Mouse (Mus musculus): Measurements from ENCODE around the gene Hmgcl. TPM values are rescaled to one million over a fixed set of nuclear protein-coding genes. Genes with fewer than 3 reads are reported as not detected.

The Hmgcl gene
- polyA plus RNA-seq, 1 experiment from 2014 or later, result 65.4 TPM

DNA sequence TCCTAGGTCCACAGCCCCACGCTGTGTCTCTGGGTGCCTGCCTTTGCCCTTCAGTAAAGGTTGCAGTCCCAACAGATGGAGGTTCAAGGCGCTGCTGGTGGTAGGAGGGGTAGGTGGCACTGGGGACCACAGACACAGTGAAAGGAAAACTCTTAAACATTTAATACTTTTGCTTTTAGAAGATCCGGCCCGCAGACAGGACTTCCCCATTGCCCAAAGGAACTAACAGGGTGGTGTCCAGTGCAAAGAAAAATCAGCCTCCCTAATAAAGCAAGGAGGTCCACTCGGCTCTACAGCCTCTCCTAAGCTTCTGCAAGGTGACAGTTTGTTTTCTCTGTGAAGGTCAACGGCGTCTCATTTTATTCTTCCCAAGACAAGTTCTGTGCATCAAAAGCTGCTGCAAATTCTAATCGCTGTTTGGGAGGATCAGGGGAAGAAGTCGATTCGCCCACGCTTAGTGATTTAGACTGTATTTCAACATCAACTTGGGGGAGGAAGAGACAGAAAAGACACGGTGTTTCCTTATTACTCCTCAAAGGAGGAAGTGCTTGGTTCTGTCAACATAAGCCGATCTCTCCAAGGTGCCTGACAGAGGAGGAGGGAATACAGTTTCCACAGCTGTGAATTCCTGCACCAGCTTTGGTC lies 27.5 kb upstream of the Hmgcl start:
- DNase-seq (ENCODE audit: extremely low spot score, low spot score), result no peak
- H3K27ac ChIP-seq, result no peak overlapping the region
- no peak overlapping the region for H3K4me3 ChIP-seq
- peaks cover 10% of the 10 kb centered on the region for H3K36me3 ChIP-seq (replicated peaks)
- 90% methylated on average over 13 of the region's 13 CpGs for WGBS
- no peaks in the 10 kb centered on the region for H3K27me3 ChIP-seq (ENCODE audit: poor library complexity, severe bottlenecking)
- no peaks in the 10 kb centered on the region for H3K9me3 ChIP-seq
- peaks cover 21% of the 10 kb centered on the region for H3K4me1 ChIP-seq

DNA sequence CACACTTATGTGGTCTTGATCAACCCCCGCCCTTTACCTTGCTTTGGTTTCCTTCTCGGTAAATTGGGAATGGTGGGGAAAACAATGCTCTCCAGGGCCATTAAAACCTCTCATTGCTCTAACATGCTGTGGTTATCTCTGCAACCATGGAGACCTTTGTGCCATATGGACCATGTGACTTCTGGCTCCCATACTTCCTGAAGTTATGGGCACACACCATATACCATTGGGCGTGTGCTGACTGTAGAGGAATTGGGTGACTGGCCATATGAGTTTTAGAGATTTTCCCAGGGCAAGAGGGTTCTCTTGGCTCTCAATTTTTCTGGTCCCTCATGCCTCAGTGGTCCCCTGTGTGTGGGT lies 27.0 kb upstream of the Hmgcl start:
- Histone ChIP-seq H3K36me3 (replicated peaks) (peaks cover 13% of the 10 kb centered on the region), H3K9me3 (no peaks in the 10 kb centered on the region), H3K27me3 (ENCODE audit: poor library complexity, severe bottlenecking) (no peaks in the 10 kb centered on the region), H3K4me1 (peaks cover 21% of the 10 kb centered on the region), H3K27ac (no peak overlapping the region), H3K4me3 (no peak overlapping the region)
- no peak for DNase-seq (ENCODE audit: extremely low spot score, low spot score)
- 98% methylated on average over 3 of the region's 3 CpGs for WGBS

- Histone ChIP-seq H3K36me3 (replicated peaks) (peaks cover 17% of the 10 kb centered on the region), H3K4me1 (peaks cover 21% of the 10 kb centered on the region), H3K4me3 (peak within 1 kb of the TSS; percentile 84), H3K9me3 (no peaks in the 10 kb centered on the region), H3K27ac (peak within 1 kb of the TSS; percentile 84), H3K27me3 (ENCODE audit: poor library complexity, severe bottlenecking) (no peaks in the 10 kb centered on the region)
- peak; percentile 97 for DNase-seq (ENCODE audit: extremely low spot score, low spot score)
- 3% methylated on average over 60 of the region's 60 CpGs for WGBS
Measured at GRCm38 (mm10) chr4:135920304-135921241, 25.7 kb upstream of the Hmgcl start, which contains the start of gene Fuca1. TSS of gene Fuca1 (plus strand) at chr4:135920735.

DNA sequence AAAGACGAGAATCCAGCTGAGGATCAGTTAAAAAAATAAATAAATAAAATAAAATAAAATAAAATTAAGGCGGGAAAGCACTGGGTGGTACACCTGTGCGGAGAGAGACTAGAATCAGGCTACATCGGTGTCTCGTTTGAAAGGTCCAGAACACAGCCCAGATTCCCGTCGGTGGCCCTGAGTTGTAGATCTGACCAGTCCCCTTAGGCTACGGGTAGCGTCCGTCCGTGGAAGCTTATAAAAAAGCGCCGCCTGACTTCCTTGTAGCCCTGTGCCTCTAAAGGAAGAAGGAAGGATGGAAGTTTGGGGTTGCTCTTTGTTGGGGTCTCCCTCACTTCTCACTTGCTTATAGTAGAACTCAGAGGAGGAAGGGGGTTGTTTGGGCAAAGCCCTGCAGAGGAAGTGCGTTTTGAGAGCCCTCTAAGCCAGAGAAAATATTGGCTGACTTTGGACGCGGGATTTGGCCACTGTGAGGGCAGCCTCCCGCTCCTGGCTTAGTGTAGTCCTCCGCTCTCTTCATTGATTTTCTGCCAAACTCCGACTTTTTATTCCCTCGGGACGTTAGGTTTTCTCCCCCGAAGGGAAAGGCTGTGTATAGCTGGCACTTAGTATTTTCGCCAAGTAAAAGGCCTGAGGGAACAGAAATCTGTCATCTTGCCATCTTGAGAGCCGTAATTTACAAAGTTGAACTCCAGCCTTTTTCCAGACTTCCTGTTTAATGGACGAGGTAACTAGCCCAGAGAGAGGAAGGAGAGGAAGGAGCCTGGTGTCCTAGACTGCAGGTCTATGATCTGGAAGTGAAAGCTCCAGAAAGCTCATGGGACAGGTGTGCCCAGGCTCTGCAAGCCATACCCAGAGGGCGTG lies 24.8 kb upstream of the Hmgcl start:
- whole genome bisulfite sequencing, result 14% methylated on average over 26 of the region's 26 CpGs
- H3K4me1 ChIP-seq, result peaks cover 21% of the 10 kb centered on the region
- peak overlapping the region; percentile 84 for H3K27ac ChIP-seq
- H3K4me3 ChIP-seq, result peak overlapping the region; percentile 84
- DNase-seq (ENCODE audit: extremely low spot score, low spot score), result peak; percentile 25
- no peaks in the 10 kb centered on the region for H3K9me3 ChIP-seq
- no peaks in the 10 kb centered on the region for H3K27me3 ChIP-seq (ENCODE audit: poor library complexity, severe bottlenecking)
- H3K36me3 ChIP-seq (replicated peaks), result peaks cover 26% of the 10 kb centered on the region

DNA sequence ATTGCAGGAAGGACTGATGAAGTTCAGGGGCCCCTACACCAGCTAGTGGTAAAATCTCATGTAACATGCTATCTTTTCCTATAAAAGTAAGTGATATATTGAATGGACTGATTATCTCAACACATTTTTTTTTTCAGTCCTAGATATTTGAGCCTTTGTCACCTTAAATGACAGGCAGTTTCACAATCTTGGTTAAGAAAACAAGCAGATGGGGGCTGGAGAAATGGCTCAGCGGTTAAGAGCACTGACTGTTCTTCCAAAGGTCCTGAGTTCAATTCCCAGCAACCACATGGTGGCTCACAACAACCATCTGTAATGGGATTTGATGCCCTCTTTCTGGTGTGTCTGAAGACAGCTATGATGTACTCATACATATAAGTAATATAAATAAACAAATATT lies 24.1 kb upstream of the Hmgcl start:
- whole genome bisulfite sequencing, result 96% methylated on average over 1 of the region's 1 CpGs
- H3K9me3 ChIP-seq, result no peaks in the 10 kb centered on the region
- no peaks in the 10 kb centered on the region for H3K27me3 ChIP-seq (ENCODE audit: poor library complexity, severe bottlenecking)
- H3K4me1 ChIP-seq, result peaks cover 19% of the 10 kb centered on the region
- no peak overlapping the region for H3K27ac ChIP-seq
- H3K36me3 ChIP-seq (replicated peaks), result peaks cover 31% of the 10 kb centered on the region
- no peak for DNase-seq (ENCODE audit: extremely low spot score, low spot score)
- H3K4me3 ChIP-seq, result peak overlapping the region; percentile 84

DNA sequence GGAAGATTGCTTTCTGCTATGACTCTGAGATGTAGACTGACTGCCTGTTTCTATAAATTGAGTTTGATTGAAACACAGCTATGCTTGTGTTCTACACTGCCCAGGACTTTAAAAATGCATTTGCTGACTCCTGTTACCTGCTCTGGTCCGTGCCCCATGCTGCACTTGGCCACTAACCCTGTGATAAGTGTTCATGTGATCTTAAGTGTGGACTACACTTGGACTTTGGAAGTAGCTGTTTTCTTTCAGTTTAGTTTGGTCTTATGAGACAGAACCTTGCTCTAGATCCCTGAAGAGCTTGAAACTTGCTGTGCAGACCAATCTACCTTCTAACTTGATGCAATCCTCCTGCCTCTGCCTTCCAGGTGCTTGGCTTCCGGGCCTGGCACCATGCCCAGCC lies 21.8 kb upstream of the Hmgcl start:
- H3K36me3 ChIP-seq (replicated peaks), result peaks cover 37% of the 10 kb centered on the region
- H3K27me3 ChIP-seq (ENCODE audit: poor library complexity, severe bottlenecking), result no peaks in the 10 kb centered on the region
- no peak overlapping the region for H3K4me3 ChIP-seq
- DNase-seq (ENCODE audit: extremely low spot score, low spot score), result no peak
- H3K4me1 ChIP-seq, result peaks cover 17% of the 10 kb centered on the region
- WGBS, result 89% methylated on average over 2 of the region's 2 CpGs
- H3K27ac ChIP-seq, result no peak overlapping the region
- H3K9me3 ChIP-seq, result no peaks in the 10 kb centered on the region

DNA sequence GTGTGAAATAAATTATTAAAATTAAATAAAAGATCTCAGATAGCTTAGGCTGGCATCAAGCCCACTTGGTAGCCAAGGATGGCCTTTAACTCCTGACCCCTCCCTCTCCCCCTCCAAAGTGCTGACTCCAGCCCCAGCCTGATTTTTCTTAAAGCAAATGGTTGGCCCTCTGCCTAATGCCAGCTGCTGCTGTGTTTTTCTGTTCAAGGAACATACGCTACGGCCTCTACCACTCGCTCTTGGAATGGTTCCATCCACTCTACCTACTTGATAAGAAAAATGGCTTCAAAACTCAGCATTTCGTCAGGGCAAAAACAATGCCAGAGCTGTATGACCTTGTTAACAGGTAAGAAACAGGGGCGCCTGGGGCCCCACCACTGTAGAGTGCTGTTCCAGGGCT lies 20.9 kb upstream of the Hmgcl start:
- H3K27ac ChIP-seq, result no peak overlapping the region
- H3K9me3 ChIP-seq, result no peaks in the 10 kb centered on the region
- 93% methylated on average over 5 of the region's 5 CpGs for WGBS
- H3K36me3 ChIP-seq (replicated peaks), result peaks cover 37% of the 10 kb centered on the region
- no peak overlapping the region for H3K4me3 ChIP-seq
- peaks cover 15% of the 10 kb centered on the region for H3K4me1 ChIP-seq
- H3K27me3 ChIP-seq (ENCODE audit: poor library complexity, severe bottlenecking), result no peaks in the 10 kb centered on the region
- DNase-seq (ENCODE audit: extremely low spot score, low spot score), result no peak

DNA sequence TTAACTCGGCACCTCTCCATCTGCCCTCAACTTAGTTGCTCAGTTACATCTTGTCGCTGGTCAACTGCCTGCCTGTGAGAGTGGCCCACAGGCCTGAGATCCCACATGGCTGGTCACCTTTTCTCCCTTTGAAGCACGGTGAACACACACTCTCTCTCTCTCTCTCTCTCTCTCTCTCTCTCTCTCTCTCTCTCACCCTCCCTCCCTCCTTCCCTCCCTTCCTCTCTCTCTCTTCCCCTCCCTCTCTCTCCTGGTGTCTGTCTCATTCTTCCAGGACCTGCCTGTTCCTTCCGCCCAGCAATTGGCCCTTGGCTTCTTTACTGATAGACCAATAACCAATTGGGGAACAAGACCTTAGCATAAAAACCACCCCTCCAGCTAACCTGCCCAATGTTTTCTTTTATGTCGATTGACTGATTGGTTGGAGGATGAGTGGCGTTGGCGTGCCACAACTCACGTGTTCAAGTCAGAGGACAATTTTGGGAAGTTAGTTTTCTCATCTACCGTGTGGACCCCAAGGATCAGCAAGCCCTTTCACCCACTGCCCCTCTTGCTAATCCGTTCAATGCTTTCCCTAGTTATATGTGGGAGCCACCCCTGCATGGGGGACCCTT lies 19.9 kb upstream of the Hmgcl start:
- no peak for DNase-seq (ENCODE audit: extremely low spot score, low spot score)
- no peaks in the 10 kb centered on the region for H3K9me3 ChIP-seq
- no peaks in the 10 kb centered on the region for H3K27me3 ChIP-seq (ENCODE audit: poor library complexity, severe bottlenecking)
- 86% methylated on average over 10 of the region's 10 CpGs for WGBS
- peaks cover 46% of the 10 kb centered on the region for H3K36me3 ChIP-seq (replicated peaks)
- no peak overlapping the region for H3K4me3 ChIP-seq
- no peak overlapping the region for H3K27ac ChIP-seq
- peaks cover 8% of the 10 kb centered on the region for H3K4me1 ChIP-seq

- no peaks in the 10 kb centered on the region for H3K9me3 ChIP-seq
- H3K4me1 ChIP-seq, result peaks cover 2% of the 10 kb centered on the region
- H3K36me3 ChIP-seq (replicated peaks), result peaks cover 48% of the 10 kb centered on the region
- 97% methylated on average over 3 of the region's 3 CpGs for WGBS
- no peak for DNase-seq (ENCODE audit: extremely low spot score, low spot score)
- H3K27me3 ChIP-seq (ENCODE audit: poor library complexity, severe bottlenecking), result no peaks in the 10 kb centered on the region
- no peak overlapping the region for H3K4me3 ChIP-seq
- no peak overlapping the region for H3K27ac ChIP-seq
Measured at GRCm38 (mm10) chr4:135926861-135927260, 19.4 kb upstream of the Hmgcl start.

DNA sequence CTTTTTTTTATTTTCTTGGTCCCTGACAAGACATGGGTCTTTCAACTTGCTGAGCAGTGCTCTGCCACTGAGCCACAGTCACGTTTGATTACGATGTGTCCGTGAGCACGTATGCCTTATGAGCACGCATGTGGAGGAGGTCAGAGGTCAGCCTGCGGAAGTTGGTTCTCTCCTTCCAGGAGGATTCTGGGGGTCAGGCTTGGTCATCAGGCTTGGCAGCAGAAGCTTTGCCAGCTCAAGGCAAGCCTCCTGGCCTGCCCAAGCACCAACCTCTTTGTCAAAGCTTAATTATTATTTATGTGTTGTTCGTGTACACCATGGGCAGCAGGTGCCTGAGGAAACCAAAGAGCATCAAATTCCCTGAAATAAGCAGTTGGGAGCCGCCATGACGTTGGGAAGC lies 17.9 kb upstream of the Hmgcl start:
- DNase-seq (ENCODE audit: extremely low spot score, low spot score), result no peak
- Histone ChIP-seq H3K36me3 (replicated peaks) (peaks cover 51% of the 10 kb centered on the region), H3K9me3 (no peaks in the 10 kb centered on the region), H3K4me1 (no peaks in the 10 kb centered on the region), H3K4me3 (no peak overlapping the region), H3K27ac (no peak overlapping the region), H3K27me3 (ENCODE audit: poor library complexity, severe bottlenecking) (no peaks in the 10 kb centered on the region)
- 87% methylated on average over 9 of the region's 9 CpGs for WGBS

- no peaks in the 10 kb centered on the region for H3K9me3 ChIP-seq
- WGBS, result 95% methylated on average over 5 of the region's 5 CpGs
- no peaks in the 10 kb centered on the region for H3K27me3 ChIP-seq (ENCODE audit: poor library complexity, severe bottlenecking)
- no peak overlapping the region for H3K4me3 ChIP-seq
- H3K4me1 ChIP-seq, result no peaks in the 10 kb centered on the region
- H3K27ac ChIP-seq, result no peak overlapping the region
- DNase-seq (ENCODE audit: extremely low spot score, low spot score), result no peak
- H3K36me3 ChIP-seq (replicated peaks), result peaks cover 54% of the 10 kb centered on the region
Measured at GRCm38 (mm10) chr4:135929405-135929804, 16.8 kb upstream of the Hmgcl start.

GRCm38 (mm10) chr4:135929828-135930227 lies 16.4 kb upstream of the Hmgcl start:
- no peak for DNase-seq (ENCODE audit: extremely low spot score, low spot score)
- Histone ChIP-seq H3K27ac (no peak overlapping the region), H3K36me3 (replicated peaks) (peaks cover 58% of the 10 kb centered on the region), H3K9me3 (no peaks in the 10 kb centered on the region), H3K4me3 (no peak overlapping the region), H3K4me1 (peaks cover 3% of the 10 kb centered on the region), H3K27me3 (ENCODE audit: poor library complexity, severe bottlenecking) (no peaks in the 10 kb centered on the region)
- WGBS, result 93% methylated on average over 9 of the region's 9 CpGs

All from forebrain, embryonic 10.5 days (tissue).